Mouse (Mus musculus) activated CD4-positive, CD25-positive, alpha-beta regulatory T cell, adult 9 weeks (primary cell): ENCODE data around the gene Olfr609. TPM values are rescaled to one million over a fixed set of nuclear protein-coding genes. Genes with fewer than 3 reads are reported as not detected.

Source experiments
- polyA plus RNA-seq: library from polyadenylated mRNA; unstranded; fragments of 100-300 nt; shearing (Covaris generic); gene quantifications from one replicate; pipeline ENCODE4 v1.2.1, GENCODE M21; 2017

The Olfr609 gene
- not detected for polyA plus RNA-seq

GRCm38 (mm10) chr7:103497962-103498361 lies at the start of gene Olfr609:
Olfr609 (minus strand) TSS chr7:103498062.

DNA sequence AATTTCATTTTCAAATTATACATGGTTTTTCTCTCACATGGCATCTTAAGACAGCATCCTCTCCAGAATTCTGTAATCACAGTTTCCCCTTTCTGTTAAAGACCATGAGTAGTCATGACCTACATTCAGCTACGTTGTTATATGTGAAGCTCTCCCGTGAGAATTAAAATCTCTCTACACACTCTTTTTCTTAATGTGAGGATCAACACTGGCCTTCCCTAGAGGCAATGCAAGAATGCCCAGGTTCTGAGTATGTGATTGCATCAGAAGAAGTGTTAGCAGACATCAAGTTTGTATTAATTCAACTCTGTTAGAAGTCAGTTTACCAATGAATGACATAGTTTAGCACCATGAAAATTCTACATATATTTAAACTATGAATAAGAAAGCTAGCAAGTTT lies 44.8 kb upstream of the Olfr609 start, which contains the start of gene Olfr612:
Gene Olfr612 (minus strand): TSS at position 101 of the 400 bp plus-strand sequence.

DNA sequence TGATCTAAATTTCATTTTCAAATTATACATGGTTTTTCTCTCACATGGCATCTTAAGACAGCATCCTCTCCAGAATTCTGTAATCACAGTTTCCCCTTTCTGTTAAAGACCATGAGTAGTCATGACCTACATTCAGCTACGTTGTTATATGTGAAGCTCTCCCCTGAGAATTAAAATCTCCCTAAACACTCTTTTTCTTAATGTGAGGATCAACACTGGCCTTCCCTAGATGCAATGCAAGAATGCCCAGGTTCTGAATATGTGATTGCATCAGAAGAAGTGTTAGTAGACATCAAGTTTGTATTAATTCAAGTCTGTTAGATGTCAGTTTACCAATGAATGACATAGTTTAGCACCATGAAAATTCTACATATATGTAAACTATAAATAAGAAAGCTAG lies 22.9 kb upstream of the Olfr609 start, which contains the start of gene Olfr611:
Gene Olfr611 (minus strand): TSS at position 101 of the 400 bp plus-strand sequence.

GRCm38 (mm10) chr7:103512022-103512421 lies 14.2 kb upstream of the Olfr609 start, which contains the start of gene Olfr610:
Olfr610 (minus strand) TSS chr7:103512122.

GRCm38 (mm10) chr7:103469577-103469976 lies 28.3 kb downstream of the Olfr609 start, which contains the start of gene Olfr608:
Olfr608 (plus strand) TSS chr7:103469877.

GRCm38 (mm10) chr7:103448746-103449145 lies 49.1 kb downstream of the Olfr609 start, which contains the start of gene Olfr606:
Olfr606 (plus strand) TSS chr7:103449046.

GRCm38 (mm10) chr7:103445339-103445738 lies 52.5 kb downstream of the Olfr609 start, which contains the start of gene Olfr605:
Olfr605 (minus strand) TSS chr7:103445439.

Other genes with a start within 250 kb of the Olfr609 start
- gene Usp17ld, start 245.6 kb downstream of the Olfr609 start, polyA plus RNA-seq = not detected
- not detected for gene Olfr596, start 192.4 kb downstream of the Olfr609 start, polyA plus RNA-seq
- gene Olfr597, start 181.7 kb downstream of the Olfr609 start, polyA plus RNA-seq = not detected
- gene Olfr598, start 174.5 kb downstream of the Olfr609 start, polyA plus RNA-seq = not detected
- not detected for gene Olfr599, start 162.1 kb downstream of the Olfr609 start, polyA plus RNA-seq
- gene Olfr600, start 148.4 kb downstream of the Olfr609 start, polyA plus RNA-seq = not detected
- gene Olfr601, start 135.4 kb downstream of the Olfr609 start, polyA plus RNA-seq = not detected
- not detected for gene Olfr603, start 111.9 kb downstream of the Olfr609 start, polyA plus RNA-seq
- gene Usp17lc, start 83.0 kb downstream of the Olfr609 start, polyA plus RNA-seq = not detected
- gene Olfr605, start 52.6 kb downstream of the Olfr609 start, polyA plus RNA-seq = not detected
- gene Olfr606, start 49.0 kb downstream of the Olfr609 start, polyA plus RNA-seq = not detected
- gene Olfr607, start 33.9 kb downstream of the Olfr609 start, polyA plus RNA-seq = 0.13 TPM
- gene Olfr608, start 28.2 kb downstream of the Olfr609 start, polyA plus RNA-seq = not detected
- gene Olfr610, start 14.1 kb upstream of the Olfr609 start, polyA plus RNA-seq = not detected
- not detected for gene Olfr611, start 22.8 kb upstream of the Olfr609 start, polyA plus RNA-seq
- gene Olfr612, start 44.7 kb upstream of the Olfr609 start, polyA plus RNA-seq = not detected
- gene Olfr613, start 50.0 kb upstream of the Olfr609 start, polyA plus RNA-seq = 0.05 TPM
- gene Olfr615, start 58.0 kb upstream of the Olfr609 start, polyA plus RNA-seq = not detected
- gene Olfr616, start 71.1 kb upstream of the Olfr609 start, polyA plus RNA-seq = not detected
- not detected for gene Olfr617, start 75.0 kb upstream of the Olfr609 start, polyA plus RNA-seq
- gene Olfr618, start 92.0 kb upstream of the Olfr609 start, polyA plus RNA-seq = not detected
- gene Olfr619, start 102.5 kb upstream of the Olfr609 start, polyA plus RNA-seq = not detected
- gene Olfr620, start 114.5 kb upstream of the Olfr609 start, polyA plus RNA-seq = not detected
- not detected for gene Olfr622, start 144.6 kb upstream of the Olfr609 start, polyA plus RNA-seq
- gene Olfr623, start 165.6 kb upstream of the Olfr609 start, polyA plus RNA-seq = not detected
- not detected for gene Olfr624, start 173.1 kb upstream of the Olfr609 start, polyA plus RNA-seq
- gene Olfr625-ps1, start 184.7 kb upstream of the Olfr609 start, polyA plus RNA-seq = not detected
- not detected for gene Olfr243, start 216.6 kb upstream of the Olfr609 start, polyA plus RNA-seq
- not detected for gene Olfr628, start 232.3 kb upstream of the Olfr609 start, polyA plus RNA-seq
- not detected for gene Olfr629, start 246.9 kb upstream of the Olfr609 start, polyA plus RNA-seq